Mouse (Mus musculus) inflammation-experienced regulatory T-cells, adult 6 months (primary cell): ENCODE results near the gene Kti12. TPM values are rescaled to one million over a fixed set of nuclear protein-coding genes. Genes with fewer than 3 reads are reported as not detected.

Source experiments
- ATAC-seq: one replicate; pipeline ENCODE4 v1.8.0; 2017
- polyA plus RNA-seq, 3 experiments: library from polyadenylated mRNA; unstranded; fragments of 100-300 nt; shearing (Covaris generic); gene quantifications; one replicate each; pipeline ENCODE4 v1.2.1; 2017

Gene Kti12
- polyA plus RNA-seq, result 10 to 100 TPM in 2 of 3 experiments, 1 to 10 TPM in 1; 9.9 to 12.9 (median 11.8) TPM

- peak; percentile 95 for ATAC-seq
Observed at GRCm38 (mm10) chr4:108847715-108848504, at the start of gene Kti12. Gene Kti12 (plus strand): TSS chr4:108847785.

- peak; percentile 69 for ATAC-seq
Observed at GRCm38 (mm10) chr4:108798083-108798830, 49.3 kb upstream of the Kti12 start.

GRCm38 (mm10) chr4:108803535-108803934, 44.0 kb upstream of the Kti12 start:
- no peak for ATAC-seq

- ATAC-seq, result no peak
Observed at GRCm38 (mm10) chr4:108811142-108811541, 36.4 kb upstream of the Kti12 start.

DNA sequence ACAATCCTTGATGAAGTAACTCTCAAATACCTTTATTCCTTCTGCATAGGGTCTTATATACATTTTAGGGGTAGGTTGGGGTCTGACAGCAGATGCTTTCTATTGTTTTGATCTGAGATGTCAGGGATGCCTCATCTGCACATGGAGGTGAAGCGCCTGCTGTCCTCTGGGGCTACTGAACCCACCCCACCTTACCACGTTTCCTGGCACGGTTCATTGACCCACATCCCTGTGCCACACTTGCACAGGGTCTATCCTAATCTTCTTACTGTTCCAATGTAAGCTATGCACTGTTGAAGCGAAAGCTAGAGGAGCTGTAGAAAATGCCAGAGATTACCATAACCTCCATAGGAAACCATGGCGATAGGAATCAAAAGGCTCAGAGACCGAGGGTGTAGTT, 36.0 kb upstream of the Kti12 start:
- no peak for ATAC-seq

- no peak for ATAC-seq
Observed at GRCm38 (mm10) chr4:108825677-108826076, 21.9 kb upstream of the Kti12 start.

DNA sequence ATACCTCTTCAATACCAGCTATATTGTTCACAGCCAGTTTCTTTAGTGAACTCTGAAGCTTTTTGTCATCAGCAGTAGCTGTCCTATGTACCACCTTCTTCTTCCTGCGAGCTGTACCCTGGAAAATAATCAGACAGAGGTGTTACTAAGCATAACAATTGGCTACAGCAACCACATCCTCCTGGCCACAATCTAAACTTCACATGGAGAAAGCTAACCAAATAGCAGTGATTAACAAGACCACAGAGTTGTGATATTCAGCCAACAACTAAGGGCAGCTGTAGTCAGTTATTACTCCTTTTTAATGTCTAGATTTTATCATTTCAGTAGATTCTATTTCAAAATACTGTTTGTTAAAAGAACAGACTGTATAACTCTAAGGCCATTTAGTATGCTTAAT, 21.5 kb upstream of the Kti12 start:
- ATAC-seq, result no peak

GRCm38 (mm10) chr4:108826643-108827042, 20.9 kb upstream of the Kti12 start:
- no peak for ATAC-seq

DNA sequence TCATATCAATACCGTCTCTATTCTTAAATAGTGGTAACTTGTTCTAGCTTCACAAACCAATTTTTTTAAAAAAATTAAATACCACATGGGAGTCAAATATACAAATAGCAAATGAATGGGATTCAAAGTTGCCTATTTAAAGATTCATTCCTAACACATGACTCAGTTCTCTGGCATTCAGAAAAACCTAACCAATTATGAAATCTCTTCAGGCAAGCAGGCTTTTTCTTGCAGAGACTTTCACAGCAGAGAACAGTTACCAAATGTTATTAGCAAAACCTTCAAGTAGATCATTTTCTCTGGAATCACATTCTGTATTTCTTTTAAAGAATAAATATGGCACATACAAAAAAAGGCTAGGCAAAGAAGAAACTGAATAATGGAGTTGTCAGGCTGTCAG, 16.9 kb upstream of the Kti12 start:
- no peak for ATAC-seq

DNA sequence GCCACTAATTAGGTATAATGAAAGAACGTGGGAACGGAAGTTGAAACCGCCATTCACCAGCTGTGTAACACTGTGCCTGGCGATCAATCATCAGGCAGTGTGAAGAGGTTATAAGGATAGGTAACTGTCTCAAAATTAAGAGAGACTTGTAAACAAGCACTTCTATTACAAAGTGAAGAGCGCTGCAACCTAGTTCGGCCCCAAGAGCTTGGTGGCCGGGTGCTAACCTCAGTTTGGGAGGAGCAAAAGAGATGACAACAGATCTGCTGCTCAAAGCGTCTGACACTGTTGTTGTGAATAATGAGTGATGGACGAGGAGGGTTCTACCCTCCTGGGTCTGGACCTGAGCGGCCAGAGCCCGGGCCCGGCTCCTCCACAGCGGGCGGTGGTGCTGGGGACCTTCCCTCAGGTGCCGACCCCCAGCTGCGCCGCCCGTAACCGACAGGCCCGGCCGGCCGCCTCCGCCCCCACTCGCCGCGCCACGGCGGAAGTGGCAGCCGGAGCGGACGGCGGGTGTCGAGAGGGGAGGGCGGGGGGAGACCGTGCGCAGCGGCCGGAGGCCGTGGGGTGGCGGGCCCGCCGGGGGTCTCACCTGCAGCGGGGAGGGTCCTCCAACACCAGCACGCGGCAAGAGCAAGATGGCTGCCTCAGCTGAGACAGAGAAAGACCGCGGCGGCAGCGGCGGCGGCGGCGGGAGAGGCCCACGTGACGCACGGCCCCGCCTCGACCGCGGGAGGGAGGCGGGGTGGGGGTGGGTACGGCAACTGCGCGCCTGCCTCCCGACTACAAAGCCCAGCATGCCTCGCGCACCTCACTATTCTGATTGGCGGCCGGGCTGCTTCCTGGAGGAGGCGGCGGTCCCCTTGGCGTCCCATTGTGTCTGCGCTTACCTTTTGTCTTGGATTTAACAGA, 14.4 kb upstream of the Kti12 start, which contains the start of gene Btf3l4:
Btf3l4 (minus strand) TSS at position 699 of the 912 bp plus-strand sequence.
- peak; percentile 86 for ATAC-seq

- ATAC-seq, result peak; percentile 14
Observed at GRCm38 (mm10) chr4:108833828-108834114, 13.8 kb upstream of the Kti12 start.

- peak; percentile 62 for ATAC-seq
Observed at GRCm38 (mm10) chr4:108834115-108834970, 13.2 kb upstream of the Kti12 start, which contains the start of gene Txndc12. Gene Txndc12 (plus strand): TSS chr4:108834601.

DNA sequence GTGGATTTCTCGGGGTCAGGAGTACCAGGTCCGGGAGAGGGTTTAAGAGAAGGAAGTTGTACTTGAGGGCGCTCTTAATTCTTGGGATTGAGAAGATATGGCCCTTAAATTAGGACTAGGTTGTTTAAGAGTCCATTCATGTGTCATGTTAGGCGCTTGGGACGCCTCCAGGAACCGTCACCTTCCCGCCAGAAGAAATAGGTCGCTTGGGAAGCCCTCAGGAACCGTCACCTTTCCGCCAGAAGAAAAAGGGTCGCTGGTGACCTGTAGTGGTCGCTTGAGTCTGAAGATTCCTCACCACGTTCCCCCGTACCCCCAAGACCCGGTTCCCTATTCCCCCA, 12.6 kb upstream of the Kti12 start:
- no peak for ATAC-seq

GRCm38 (mm10) chr4:108835496-108835895, 12.1 kb upstream of the Kti12 start:
- ATAC-seq, result no peak

DNA sequence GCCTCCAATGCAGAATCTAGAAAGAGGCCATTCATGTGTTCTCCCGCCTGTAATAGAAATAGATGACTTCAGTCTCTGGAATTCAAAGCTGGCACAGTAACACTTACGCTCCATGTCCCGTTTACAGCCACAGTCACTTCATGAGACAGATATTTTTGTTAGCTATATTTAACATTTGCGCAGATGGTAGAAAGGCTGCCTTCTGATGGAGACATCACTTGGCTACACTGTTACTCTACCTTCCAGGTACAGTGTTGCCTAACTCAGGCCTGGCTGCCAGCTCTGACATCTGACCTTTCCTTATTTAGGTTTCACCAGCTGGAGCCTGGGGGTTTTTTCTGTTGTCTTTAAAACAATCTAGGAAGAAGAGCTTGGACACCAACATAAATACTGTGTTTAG, 9.6 kb upstream of the Kti12 start:
- ATAC-seq, result no peak

DNA sequence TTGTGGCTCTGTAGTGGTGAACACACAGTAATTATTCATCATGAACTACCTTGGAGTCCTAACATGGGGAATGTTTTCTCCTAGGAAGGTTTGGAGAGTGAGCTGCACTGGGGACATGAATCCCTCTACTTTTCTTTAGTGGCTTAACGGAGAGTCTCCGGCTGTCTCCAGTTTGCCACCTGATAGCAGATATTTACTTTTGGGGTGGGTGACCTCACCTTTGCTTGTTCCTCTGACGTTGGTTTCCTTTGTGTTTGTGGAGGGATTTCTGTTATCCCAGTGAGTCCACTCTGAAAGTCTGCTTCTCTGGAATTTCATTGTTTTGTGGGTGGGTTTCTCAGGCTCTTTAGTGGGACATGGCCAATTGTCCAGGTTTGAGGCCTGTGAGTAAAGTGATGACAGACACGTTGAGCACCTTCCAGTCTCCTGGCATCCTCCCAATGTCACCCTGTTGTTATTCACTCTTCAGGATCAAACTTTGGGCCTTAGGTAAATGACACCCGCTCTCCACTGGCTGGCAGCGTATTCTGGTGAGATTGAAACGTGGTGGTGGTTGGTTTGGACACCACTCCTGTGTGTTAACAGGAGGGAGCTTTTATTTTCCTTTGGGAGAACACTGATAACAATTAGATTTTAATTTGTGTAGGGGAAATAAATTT, 5.5 kb upstream of the Kti12 start:
- ATAC-seq, result no peak

- ATAC-seq, result no peak
Observed at GRCm38 (mm10) chr4:108843336-108843735, 4.2 kb upstream of the Kti12 start.

- ATAC-seq, result no peak
Observed at GRCm38 (mm10) chr4:108845824-108846569, 1.6 kb upstream of the Kti12 start.

GRCm38 (mm10) chr4:108848505-108848848, 892 bp downstream of the Kti12 start, which contains the start of gene A730015C16Rik:
Gene A730015C16Rik (minus strand): TSS chr4:108848619.
- peak; percentile 1 for ATAC-seq

- no peak for ATAC-seq
Observed at GRCm38 (mm10) chr4:108866806-108867205, 19.2 kb downstream of the Kti12 start.
